Mouse (Mus musculus): ENCODE measurements around the gene Myo3b. TPM values are rescaled to one million over a fixed set of nuclear protein-coding genes. Genes with fewer than 3 reads are reported as not detected.

The Myo3b gene
- polyA plus RNA-seq, 1 experiment from 2014 or later = not detected

DNA sequence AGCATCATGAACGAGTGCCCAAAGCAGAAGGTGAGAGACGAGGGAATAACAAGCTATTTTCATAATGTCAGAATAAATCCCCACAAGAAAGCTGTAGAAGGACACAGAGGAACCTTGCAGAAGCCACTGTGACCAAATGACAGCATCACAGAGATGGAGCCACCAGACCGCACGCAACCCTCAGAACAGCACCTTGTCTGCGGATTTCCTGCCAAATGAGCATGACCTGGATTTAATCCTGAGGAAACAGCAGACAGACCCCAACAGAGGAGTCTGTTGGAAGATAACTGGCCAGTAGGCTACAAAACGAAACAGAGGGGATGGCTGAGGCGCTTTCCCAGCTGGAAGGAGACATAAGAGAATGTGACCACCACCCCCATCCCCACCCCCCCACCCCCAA lies 300.1 kb downstream of the Myo3b start:
- no peak overlapping the region for H3K27ac ChIP-seq (ENCODE audit: low read depth, low read length)
- DNase-seq (ENCODE audit: low spot score, missing footprints) (no peak), ATAC-seq (ENCODE audit: low FRiP score) (no peak)
- H3K4me2 ChIP-seq = no peak overlapping the region
- 70% methylated on average over 7 of the region's 7 CpGs for WGBS
- H3K9me3 ChIP-seq (ENCODE audit: control insufficient read depth, low read length) = no peaks in the 10 kb centered on the region; the same call in 1 of the 2 replicates
- H3K36me3 ChIP-seq (ENCODE audit: control insufficient read depth, insufficient read depth, low read length) = no peaks in the 10 kb centered on the region
- no peaks in the 10 kb centered on the region for H3K27me3 ChIP-seq (ENCODE audit: control insufficient read depth, insufficient read depth, low read length)
- H3K9ac ChIP-seq (ENCODE audit: low read length) = no peak overlapping the region
- peaks cover 5% of the 10 kb centered on the region; the same call in 1 of the 2 replicates for H3K4me1 ChIP-seq (ENCODE audit: control insufficient read depth, insufficient read depth, low read length)
- H3K4me3 ChIP-seq (ENCODE audit: low read depth, low read length) = no peak overlapping the region

DNA sequence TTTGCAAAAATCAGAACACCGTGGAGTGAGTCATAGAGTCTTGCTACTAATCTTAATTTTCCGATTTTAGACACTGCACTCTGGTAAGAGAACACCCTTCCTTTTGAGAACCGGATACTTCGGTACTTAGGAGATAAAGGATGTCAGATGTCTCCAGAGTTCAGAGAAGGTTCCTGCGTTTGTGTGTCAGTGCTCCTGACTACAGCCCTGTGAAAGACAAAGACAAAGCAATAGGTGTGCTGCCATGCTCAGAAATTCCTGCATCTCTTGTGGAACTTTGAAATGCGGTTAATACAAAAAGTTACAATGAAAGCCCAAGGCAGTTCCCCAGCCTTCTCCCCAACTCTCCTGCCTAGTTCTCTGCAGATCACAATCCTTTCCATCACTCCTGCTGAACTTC lies 300.6 kb downstream of the Myo3b start:
- Histone ChIP-seq H3K27me3 (ENCODE audit: control insufficient read depth, insufficient read depth, low read length) (no peaks in the 10 kb centered on the region), H3K4me1 (ENCODE audit: control insufficient read depth, insufficient read depth, low read length) (peaks cover 5% of the 10 kb centered on the region; the same call in 1 of the 2 replicates), H3K4me3 (ENCODE audit: low read depth, low read length) (no peak overlapping the region), H3K36me3 (ENCODE audit: control insufficient read depth, insufficient read depth, low read length) (no peaks in the 10 kb centered on the region), H3K9ac (ENCODE audit: low read length) (no peak overlapping the region), H3K9me3 (ENCODE audit: control insufficient read depth, low read length) (no peaks in the 10 kb centered on the region; the same call in 1 of the 2 replicates), H3K27ac (ENCODE audit: low read depth, low read length) (no peak overlapping the region), H3K4me2 (no peak overlapping the region)
- DNase-seq (ENCODE audit: low spot score, missing footprints) = no peak
- no peak for ATAC-seq (ENCODE audit: low FRiP score)
- WGBS = 76% methylated on average over 6 of the region's 6 CpGs

DNA sequence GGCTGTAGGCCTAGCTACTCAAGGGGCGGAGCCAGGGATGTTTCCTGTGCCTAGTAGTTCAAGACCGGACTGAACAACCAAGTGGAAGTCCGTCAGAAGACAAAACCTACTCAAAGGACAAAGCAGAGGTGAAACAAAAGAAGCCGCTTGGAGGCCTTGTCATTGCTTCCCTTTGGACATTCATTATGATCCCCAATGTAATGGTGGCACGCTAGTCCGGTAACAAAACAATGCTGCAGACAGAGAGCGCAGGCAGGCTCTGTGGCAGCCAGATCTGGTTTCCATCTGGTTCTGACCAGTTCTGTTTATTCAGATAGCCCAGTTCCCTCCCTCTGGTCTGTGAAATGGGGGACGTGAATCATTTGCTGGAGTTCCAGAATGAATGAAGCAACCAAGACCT lies 301.3 kb downstream of the Myo3b start:
- Histone ChIP-seq H3K9me3 (ENCODE audit: control insufficient read depth, low read length) (no peaks in the 10 kb centered on the region; the same call in 1 of the 2 replicates), H3K4me1 (ENCODE audit: control insufficient read depth, insufficient read depth, low read length) (peaks cover 5% of the 10 kb centered on the region; the same call in 1 of the 2 replicates), H3K27me3 (ENCODE audit: control insufficient read depth, insufficient read depth, low read length) (no peaks in the 10 kb centered on the region), H3K27ac (ENCODE audit: low read depth, low read length) (no peak overlapping the region), H3K4me2 (no peak overlapping the region), H3K9ac (ENCODE audit: low read length) (no peak overlapping the region), H3K36me3 (ENCODE audit: control insufficient read depth, insufficient read depth, low read length) (no peaks in the 10 kb centered on the region), H3K4me3 (ENCODE audit: low read depth, low read length) (no peak overlapping the region)
- ATAC-seq (ENCODE audit: low FRiP score) = no peak
- 90% methylated on average over 8 of the region's 8 CpGs for WGBS
- no peak for DNase-seq (ENCODE audit: low spot score, missing footprints)

DNA sequence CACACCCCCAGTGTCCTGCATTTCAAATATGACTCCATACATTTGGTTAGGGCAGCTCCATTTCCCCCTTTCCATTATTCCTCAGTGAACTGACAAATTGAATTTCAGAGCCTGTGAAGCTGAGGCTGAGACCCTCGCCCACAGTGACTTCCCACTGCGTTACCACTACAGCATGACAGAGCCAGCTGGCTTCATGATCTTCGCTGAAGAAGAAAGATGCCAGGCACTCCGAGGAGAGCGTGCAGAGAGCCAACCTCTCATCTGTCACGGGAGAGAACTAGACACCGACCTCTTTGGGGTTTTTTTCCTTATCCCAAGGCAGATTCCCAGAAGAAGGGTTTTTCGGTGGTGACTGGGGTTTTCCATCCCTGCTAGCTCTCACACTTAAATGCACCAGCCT lies 306.2 kb downstream of the Myo3b start:
- no peaks in the 10 kb centered on the region; the same call in 1 of the 2 replicates for H3K9me3 ChIP-seq (ENCODE audit: control insufficient read depth, low read length)
- H3K4me1 ChIP-seq (ENCODE audit: control insufficient read depth, insufficient read depth, low read length) = no peaks in the 10 kb centered on the region
- no peak for DNase-seq (ENCODE audit: low spot score, missing footprints)
- 80% methylated on average over 8 of the region's 8 CpGs for WGBS
- H3K27me3 ChIP-seq (ENCODE audit: control insufficient read depth, insufficient read depth, low read length) = no peaks in the 10 kb centered on the region
- no peak overlapping the region for H3K4me2 ChIP-seq
- no peaks in the 10 kb centered on the region for H3K36me3 ChIP-seq (ENCODE audit: control insufficient read depth, insufficient read depth, low read length)
- no peak overlapping the region for H3K9ac ChIP-seq (ENCODE audit: low read length)
- ATAC-seq (ENCODE audit: low FRiP score) = no peak
- no peak overlapping the region for H3K27ac ChIP-seq (ENCODE audit: low read depth, low read length)
- H3K4me3 ChIP-seq (ENCODE audit: low read depth, low read length) = no peak overlapping the region

DNA sequence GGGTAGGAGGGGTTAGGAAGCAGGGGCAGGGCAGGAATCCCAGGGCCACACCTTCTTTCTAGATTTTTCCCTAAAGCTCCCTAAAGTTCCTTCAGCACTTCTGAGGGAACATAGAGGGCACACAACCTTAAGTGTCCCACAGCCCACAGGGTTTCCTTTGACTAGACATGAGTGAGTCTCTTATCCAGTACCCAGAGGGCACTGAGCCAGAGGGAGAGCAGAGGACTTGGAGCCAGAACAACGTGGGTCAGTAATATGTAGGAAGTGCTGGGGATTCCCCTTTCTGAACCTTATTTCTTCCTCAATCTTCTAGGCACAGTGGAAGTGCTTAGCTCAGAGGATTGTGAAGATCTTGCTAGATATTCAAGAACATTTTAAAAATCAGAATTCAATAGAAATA lies 308.6 kb downstream of the Myo3b start:
- no peaks in the 10 kb centered on the region for H3K27me3 ChIP-seq (ENCODE audit: control insufficient read depth, insufficient read depth, low read length)
- H3K9ac ChIP-seq (ENCODE audit: low read length) = no peak overlapping the region
- H3K4me1 ChIP-seq (ENCODE audit: control insufficient read depth, insufficient read depth, low read length) = no peaks in the 10 kb centered on the region
- H3K27ac ChIP-seq (ENCODE audit: low read depth, low read length) = no peak overlapping the region
- H3K9me3 ChIP-seq (ENCODE audit: control insufficient read depth, low read length) = no peaks in the 10 kb centered on the region
- no peak overlapping the region for H3K4me3 ChIP-seq (ENCODE audit: low read depth, low read length)
- DNase-seq (ENCODE audit: low spot score, missing footprints) (no peak), ATAC-seq (ENCODE audit: low FRiP score) (no peak)
- no peak overlapping the region for H3K4me2 ChIP-seq
- WGBS = 72% methylated on average over 1 of the region's 1 CpGs
- H3K36me3 ChIP-seq (ENCODE audit: control insufficient read depth, insufficient read depth, low read length) = no peaks in the 10 kb centered on the region

DNA sequence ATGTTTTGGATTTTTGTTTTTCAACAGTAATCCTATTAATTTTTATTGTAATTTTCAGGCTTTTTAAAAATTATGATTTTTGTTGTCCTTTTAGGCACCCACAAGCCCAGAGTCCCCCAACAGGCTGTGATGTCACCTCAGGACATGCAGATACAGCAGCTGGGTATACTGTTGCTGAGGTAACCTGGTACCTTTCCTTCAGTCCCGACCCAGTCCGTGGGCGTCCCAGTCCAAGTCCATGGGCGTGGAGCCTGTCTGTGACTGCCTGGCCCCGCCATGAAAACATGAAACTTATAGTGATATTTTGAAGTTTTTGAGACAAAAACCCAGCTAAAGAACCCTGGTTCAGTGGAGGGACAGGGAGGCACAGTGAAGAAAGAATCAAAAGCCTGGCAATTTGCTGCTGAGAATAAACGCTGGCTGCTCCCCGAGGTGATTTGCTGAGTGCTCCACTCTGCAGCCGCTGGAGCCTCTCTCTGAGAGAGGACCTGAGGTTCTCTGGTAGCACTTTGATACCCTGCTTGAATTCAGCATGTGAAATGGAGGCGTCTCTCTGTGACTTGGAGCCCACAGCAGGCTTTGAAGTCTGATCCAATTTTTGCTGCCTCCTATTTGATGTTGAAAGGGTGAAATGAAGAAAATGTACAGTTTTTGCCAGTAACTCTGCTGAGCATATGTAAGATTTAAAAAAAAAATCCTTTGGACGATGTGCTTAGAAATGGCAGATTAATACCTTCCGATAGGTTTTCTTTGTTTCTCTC lies 310.0 kb downstream of the Myo3b start:
- DNase-seq (ENCODE audit: low spot score, missing footprints) = peak; percentile 60

DNA sequence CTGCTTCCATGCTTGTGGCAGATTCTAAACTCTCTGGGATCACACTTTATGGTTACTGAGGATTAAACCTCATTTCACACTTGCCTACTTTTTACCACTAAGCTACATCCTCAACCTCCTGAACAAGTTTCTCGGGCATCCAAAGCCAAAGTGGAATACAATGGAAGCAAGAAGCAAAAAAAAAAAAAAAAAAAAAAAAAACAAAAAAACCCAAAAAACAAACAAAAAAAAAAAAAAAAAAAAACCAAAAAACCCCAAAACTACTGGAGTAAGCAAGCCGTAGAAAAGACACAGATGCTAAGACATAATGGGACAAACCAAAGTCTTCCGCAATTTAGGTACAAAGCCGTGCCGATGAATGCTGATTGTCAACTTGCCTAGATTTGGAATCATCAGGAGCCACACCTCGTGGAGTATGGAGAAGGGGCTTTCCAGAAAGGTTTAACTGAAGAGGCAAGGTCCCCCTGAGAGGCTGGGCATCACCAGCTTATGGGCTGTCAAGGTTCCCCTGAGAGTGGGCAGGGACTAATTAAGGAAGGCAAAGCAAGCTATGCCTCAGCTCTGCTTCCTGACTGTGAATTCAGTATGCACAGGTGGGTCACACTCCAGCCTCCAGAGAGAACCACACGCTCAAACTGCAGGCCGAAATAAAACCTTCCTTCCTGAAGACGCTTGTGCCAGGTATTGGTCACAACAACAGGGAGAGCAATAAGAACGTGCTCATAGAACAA lies 313.7 kb downstream of the Myo3b start:
- Histone ChIP-seq H3K36me3 (ENCODE audit: control insufficient read depth, insufficient read depth, low read length) (no peaks in the 10 kb centered on the region), H3K9me3 (ENCODE audit: control insufficient read depth, low read length) (no peaks in the 10 kb centered on the region; the same call in 1 of the 2 replicates), H3K9ac (ENCODE audit: low read length) (no peak overlapping the region), H3K27me3 (ENCODE audit: control insufficient read depth, insufficient read depth, low read length) (no peaks in the 10 kb centered on the region), H3K4me1 (ENCODE audit: control insufficient read depth, insufficient read depth, low read length) (no peaks in the 10 kb centered on the region), H3K4me3 (ENCODE audit: low read depth, low read length) (no peak overlapping the region), H3K27ac (ENCODE audit: low read depth, low read length) (no peak overlapping the region), H3K4me2 (no peak overlapping the region)
- 84% methylated on average over 10 of the region's 10 CpGs for WGBS
- ATAC-seq (ENCODE audit: low FRiP score) (no peak), DNase-seq (ENCODE audit: low spot score, missing footprints) (peak; percentile 51)

More for the DNA sequence above, 310.0 kb downstream of the Myo3b start:
- ATAC-seq (ENCODE audit: low FRiP score) = no peak
- 71% methylated on average over 11 of the region's 11 CpGs for WGBS
- Histone ChIP-seq H3K4me3 (ENCODE audit: low read depth, low read length) (no peak overlapping the region), H3K9me3 (ENCODE audit: control insufficient read depth, low read length) (no peaks in the 10 kb centered on the region), H3K36me3 (ENCODE audit: control insufficient read depth, insufficient read depth, low read length) (no peaks in the 10 kb centered on the region), H3K27me3 (ENCODE audit: control insufficient read depth, insufficient read depth, low read length) (no peaks in the 10 kb centered on the region), H3K9ac (ENCODE audit: low read length) (no peak overlapping the region), H3K4me2 (no peak overlapping the region), H3K27ac (ENCODE audit: low read depth, low read length) (no peak overlapping the region), H3K4me1 (ENCODE audit: control insufficient read depth, insufficient read depth, low read length) (no peaks in the 10 kb centered on the region)

DNA sequence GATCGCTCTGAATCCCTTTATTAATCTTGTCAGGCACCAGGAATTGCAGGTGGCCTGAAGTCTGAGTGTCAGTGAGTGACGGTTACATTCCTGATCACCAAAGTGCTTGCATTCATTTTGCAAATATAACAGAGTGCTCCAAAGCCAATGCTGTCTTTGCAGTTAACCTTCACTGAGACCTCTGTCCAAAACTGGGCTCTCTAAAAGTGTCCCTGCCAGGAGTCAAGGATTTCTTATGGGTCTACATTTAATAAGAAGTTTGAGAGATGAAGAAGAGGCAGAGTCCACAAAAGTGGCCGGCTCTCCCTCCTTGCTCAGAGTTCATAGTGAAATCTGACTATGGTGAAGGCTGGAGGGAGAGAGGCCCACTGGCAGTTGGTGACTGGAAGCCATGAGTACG lies 315.1 kb downstream of the Myo3b start:
- Histone ChIP-seq H3K9me3 (ENCODE audit: control insufficient read depth, low read length) (no peaks in the 10 kb centered on the region; the same call in 1 of the 2 replicates), H3K27me3 (ENCODE audit: control insufficient read depth, insufficient read depth, low read length) (no peaks in the 10 kb centered on the region), H3K9ac (ENCODE audit: low read length) (no peak overlapping the region), H3K4me1 (ENCODE audit: control insufficient read depth, insufficient read depth, low read length) (no peaks in the 10 kb centered on the region), H3K4me3 (ENCODE audit: low read depth, low read length) (no peak overlapping the region), H3K36me3 (ENCODE audit: control insufficient read depth, insufficient read depth, low read length) (no peaks in the 10 kb centered on the region), H3K4me2 (no peak overlapping the region), H3K27ac (ENCODE audit: low read depth, low read length) (no peak overlapping the region)
- DNase-seq (ENCODE audit: low spot score, missing footprints) (peak; percentile 65), ATAC-seq (ENCODE audit: low FRiP score) (no peak)
- 83% methylated on average over 4 of the region's 4 CpGs for WGBS

DNA sequence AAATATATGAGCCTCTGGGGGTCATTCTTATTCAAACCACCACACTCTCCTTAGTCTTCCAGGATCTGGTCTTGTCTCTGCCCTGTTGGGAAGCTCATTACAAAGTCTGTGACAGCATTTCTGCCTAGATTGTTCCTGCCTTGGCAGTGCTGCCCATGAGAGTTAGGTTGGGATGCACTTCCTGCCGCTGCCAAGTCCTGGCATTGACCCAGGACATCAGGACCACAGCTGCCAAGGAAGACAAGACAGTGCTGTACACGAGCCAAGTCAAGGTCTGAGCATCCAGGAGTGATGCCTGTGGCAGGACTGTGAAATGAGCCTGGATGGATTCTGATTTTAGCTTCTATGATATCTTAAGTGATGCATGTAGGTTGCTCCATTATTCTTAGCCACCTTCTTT lies 316.1 kb downstream of the Myo3b start:
- H3K4me1 ChIP-seq (ENCODE audit: control insufficient read depth, insufficient read depth, low read length) = no peaks in the 10 kb centered on the region

More for the DNA sequence above, 316.1 kb downstream of the Myo3b start:
- Histone ChIP-seq H3K27ac (ENCODE audit: low read depth, low read length) (no peak overlapping the region), H3K36me3 (ENCODE audit: control insufficient read depth, insufficient read depth, low read length) (no peaks in the 10 kb centered on the region), H3K9me3 (ENCODE audit: control insufficient read depth, low read length) (no peaks in the 10 kb centered on the region; the same call in 1 of the 2 replicates), H3K27me3 (ENCODE audit: control insufficient read depth, insufficient read depth, low read length) (no peaks in the 10 kb centered on the region), H3K4me2 (no peak overlapping the region), H3K4me3 (ENCODE audit: low read depth, low read length) (no peak overlapping the region), H3K9ac (ENCODE audit: low read length) (no peak overlapping the region)
- peak; percentile 17 for DNase-seq (ENCODE audit: low spot score, missing footprints)
- WGBS = 89% methylated on average over 2 of the region's 2 CpGs
- no peak for ATAC-seq (ENCODE audit: low FRiP score)
